Mouse (Mus musculus): Measurements from ENCODE around the gene Skap2. TPM values are rescaled to one million over a fixed set of nuclear protein-coding genes. Genes with fewer than 3 reads are reported as not detected.

The Skap2 gene
- polyA plus RNA-seq, 1 experiment from 2014 or later, result 78.5 TPM

GRCm38 (mm10) chr6:51850030-51850817, 162.1 kb downstream of the Skap2 start:
- H3K4me3 ChIP-seq (ENCODE audit: low read depth, low read length), result no peak overlapping the region
- WGBS, result 81% methylated on average over 13 of the region's 13 CpGs
- no peak overlapping the region for H3K9ac ChIP-seq (replicated peaks; ENCODE audit: low read depth)
- no peak for TF ChIP-seq CTCF (IDR thresholded peaks at IDR 0.05)
- TF ChIP-seq EP300 (IDR thresholded peaks at IDR 0.05), result no peak
- peaks cover 4% of the 10 kb centered on the region; the same call in 1 of the 2 replicates for H3K27me3 ChIP-seq (replicated peaks; ENCODE audit: insufficient read depth, low read length)
- H3K36me3 ChIP-seq (ENCODE audit: insufficient read depth, low read length), result no peaks in the 10 kb centered on the region
- ATAC-seq (no peak), DNase-seq (ENCODE audit: low spot score) (no peak)
- no peaks in the 10 kb centered on the region for H3K9me3 ChIP-seq (ENCODE audit: low read length)
- H3K27ac ChIP-seq (ENCODE audit: low read length), result no peak overlapping the region
- H3K4me1 ChIP-seq (ENCODE audit: insufficient read depth, low read depth, low read length), result no peaks in the 10 kb centered on the region
- no peak overlapping the region for H3K4me2 ChIP-seq (replicated peaks; ENCODE audit: low read depth, low read length)

GRCm38 (mm10) chr6:51849561-51849960, 162.8 kb downstream of the Skap2 start:
- WGBS, result 64% methylated on average over 10 of the region's 10 CpGs
- Histone ChIP-seq H3K27me3 (replicated peaks; ENCODE audit: insufficient read depth, low read length) (peaks cover 4% of the 10 kb centered on the region; the same call in 1 of the 2 replicates), H3K27ac (ENCODE audit: low read length) (no peak overlapping the region), H3K4me1 (ENCODE audit: insufficient read depth, low read depth, low read length) (no peaks in the 10 kb centered on the region; the same call in 1 of the 2 replicates), H3K36me3 (ENCODE audit: insufficient read depth, low read length) (no peaks in the 10 kb centered on the region), H3K9ac (replicated peaks; ENCODE audit: low read depth) (no peak overlapping the region), H3K9me3 (ENCODE audit: low read length) (no peaks in the 10 kb centered on the region), H3K4me2 (replicated peaks; ENCODE audit: low read depth, low read length) (no peak overlapping the region), H3K4me3 (ENCODE audit: low read depth, low read length) (no peak overlapping the region)
- DNase-seq (ENCODE audit: low spot score) (no peak), ATAC-seq (no peak)
- TF ChIP-seq CTCF (IDR thresholded peaks at IDR 0.05), result no peak
- TF ChIP-seq EP300 (IDR thresholded peaks at IDR 0.05), result no peak

GRCm38 (mm10) chr6:51844106-51844505, 168.2 kb downstream of the Skap2 start:
- no peak overlapping the region for H3K4me3 ChIP-seq (ENCODE audit: low read depth, low read length)
- H3K9ac ChIP-seq (replicated peaks; ENCODE audit: low read depth), result no peak overlapping the region
- H3K4me1 ChIP-seq (ENCODE audit: insufficient read depth, low read depth, low read length), result no peaks in the 10 kb centered on the region; the same call in 1 of the 2 replicates
- no peaks in the 10 kb centered on the region; the same call in 1 of the 2 replicates for H3K27me3 ChIP-seq (replicated peaks; ENCODE audit: insufficient read depth, low read length)
- 15% methylated on average over 11 of the region's 11 CpGs for WGBS
- TF ChIP-seq CTCF (IDR thresholded peaks at IDR 0.05) (no peak), EP300 (IDR thresholded peaks at IDR 0.05) (no peak)
- ATAC-seq, result peak; percentile 43
- H3K27ac ChIP-seq (ENCODE audit: low read length), result no peak overlapping the region
- no peaks in the 10 kb centered on the region for H3K36me3 ChIP-seq (ENCODE audit: insufficient read depth, low read length)
- DNase-seq (ENCODE audit: low spot score), result peak; percentile 41
- peak overlapping the region; percentile 5 for H3K4me2 ChIP-seq (replicated peaks; ENCODE audit: low read depth, low read length)
- no peaks in the 10 kb centered on the region for H3K9me3 ChIP-seq (ENCODE audit: low read length)

GRCm38 (mm10) chr6:51843081-51843480, 169.3 kb downstream of the Skap2 start:
- 85% methylated on average over 9 of the region's 9 CpGs for WGBS
- DNase-seq (ENCODE audit: low spot score) (no peak), ATAC-seq (no peak)
- Histone ChIP-seq H3K4me3 (ENCODE audit: low read depth, low read length) (no peak overlapping the region), H3K27me3 (replicated peaks; ENCODE audit: insufficient read depth, low read length) (no peaks in the 10 kb centered on the region; the same call in 1 of the 2 replicates), H3K36me3 (ENCODE audit: insufficient read depth, low read length) (no peaks in the 10 kb centered on the region), H3K9ac (replicated peaks; ENCODE audit: low read depth) (no peak overlapping the region), H3K4me1 (ENCODE audit: insufficient read depth, low read depth, low read length) (no peaks in the 10 kb centered on the region; the same call in 1 of the 2 replicates), H3K9me3 (ENCODE audit: low read length) (no peaks in the 10 kb centered on the region), H3K27ac (ENCODE audit: low read length) (no peak overlapping the region), H3K4me2 (replicated peaks; ENCODE audit: low read depth, low read length) (no peak overlapping the region)
- TF ChIP-seq EP300 (IDR thresholded peaks at IDR 0.05) (no peak), CTCF (IDR thresholded peaks at IDR 0.05) (no peak)

GRCm38 (mm10) chr6:51838177-51838576, 174.2 kb downstream of the Skap2 start:
- Histone ChIP-seq H3K27me3 (replicated peaks; ENCODE audit: insufficient read depth, low read length) (no peaks in the 10 kb centered on the region), H3K4me3 (ENCODE audit: low read depth, low read length) (no peak overlapping the region), H3K9ac (replicated peaks; ENCODE audit: low read depth) (no peak overlapping the region), H3K4me2 (replicated peaks; ENCODE audit: low read depth, low read length) (no peak overlapping the region), H3K9me3 (ENCODE audit: low read length) (no peaks in the 10 kb centered on the region), H3K36me3 (ENCODE audit: insufficient read depth, low read length) (no peaks in the 10 kb centered on the region), H3K27ac (ENCODE audit: low read length) (no peak overlapping the region), H3K4me1 (ENCODE audit: insufficient read depth, low read depth, low read length) (no peaks in the 10 kb centered on the region)
- TF ChIP-seq CTCF (IDR thresholded peaks at IDR 0.05) (peak; percentile 56), EP300 (IDR thresholded peaks at IDR 0.05) (no peak)
- DNase-seq (ENCODE audit: low spot score), result no peak
- 66% methylated on average over 3 of the region's 3 CpGs for WGBS
- no peak for ATAC-seq

- Histone ChIP-seq H3K27me3 (replicated peaks; ENCODE audit: insufficient read depth, low read length) (no peaks in the 10 kb centered on the region), H3K36me3 (ENCODE audit: insufficient read depth, low read length) (no peaks in the 10 kb centered on the region), H3K4me1 (ENCODE audit: insufficient read depth, low read depth, low read length) (no peaks in the 10 kb centered on the region), H3K9me3 (ENCODE audit: low read length) (no peaks in the 10 kb centered on the region), H3K9ac (replicated peaks; ENCODE audit: low read depth) (no peak overlapping the region), H3K4me3 (ENCODE audit: low read depth, low read length) (no peak overlapping the region), H3K27ac (ENCODE audit: low read length) (no peak overlapping the region), H3K4me2 (replicated peaks; ENCODE audit: low read depth, low read length) (no peak overlapping the region)
- no peak for TF ChIP-seq EP300 (IDR thresholded peaks at IDR 0.05)
- no peak for TF ChIP-seq CTCF (IDR thresholded peaks at IDR 0.05)
- WGBS, result 77% methylated on average over 2 of the region's 2 CpGs
- DNase-seq (ENCODE audit: low spot score) (no peak), ATAC-seq (no peak)
Observed at GRCm38 (mm10) chr6:51833362-51833761, 179.0 kb downstream of the Skap2 start.

Measured in lung, postnatal 0 days (tissue).